Mouse (Mus musculus) heart, adult 18-20 months (tissue): ENCODE results near the gene Neurl3. TPM values are rescaled to one million over a fixed set of nuclear protein-coding genes. Genes with fewer than 3 reads are reported as not detected.

Source experiments
- DNase-seq, 2 experiments: peaks; one replicate each; pipeline ENCODE4 v3.0.0; 2021 to 2022; ENCODE audit warnings: mixed read lengths in 1 of 2
- total RNA-seq, 2 experiments: library from RNA; stranded (reverse); gene quantifications; 2 replicates each; pipeline ENCODE4 v1.2.3; 2021

Gene Neurl3
- total RNA-seq, 2 experiments from 2014 or later: 3.2 to 3.4 TPM

- DNase-seq: no peak
Measured at GRCm38 (mm10) chr1:36296466-36297149, 22.1 kb upstream of the Neurl3 start.

DNA sequence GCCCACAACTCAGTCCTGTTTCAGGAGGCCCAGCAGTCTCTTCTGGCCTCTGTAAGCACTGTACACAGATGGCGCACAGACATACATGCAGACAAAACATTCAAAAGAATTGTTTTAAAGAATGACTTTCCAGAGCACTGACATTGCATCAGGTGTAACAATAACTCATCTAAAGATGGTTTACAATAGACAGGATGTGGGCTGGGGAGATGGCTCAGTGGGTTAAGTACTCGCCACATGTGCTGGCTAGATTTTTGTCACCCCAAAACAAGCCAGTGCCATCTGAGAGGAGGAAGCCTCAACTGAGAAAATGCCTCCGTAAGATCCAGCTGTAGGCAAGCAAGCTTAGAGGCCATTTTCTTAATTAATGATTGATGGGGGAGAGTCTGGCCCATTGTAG is 19.9 kb upstream of the Neurl3 start:
- DNase-seq: no peak

DNA sequence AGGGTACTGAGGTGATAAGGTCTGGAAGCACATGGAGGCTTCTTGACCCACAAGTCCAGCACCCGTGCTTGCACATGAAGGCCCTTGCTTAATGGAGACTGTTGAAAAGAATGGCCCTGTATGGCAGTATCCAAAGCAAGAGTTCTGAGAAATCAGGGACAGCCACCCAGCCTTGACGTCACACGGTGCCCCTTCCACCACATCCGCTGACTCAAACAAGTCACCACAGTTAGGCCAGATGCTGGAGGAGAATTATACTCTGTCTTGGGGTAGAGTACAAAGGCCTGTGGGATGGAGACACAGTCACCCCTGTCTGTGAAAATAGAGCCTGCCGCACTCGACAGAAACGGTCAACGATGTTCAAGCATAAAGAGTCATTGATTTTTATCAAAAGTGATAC is 19.0 kb upstream of the Neurl3 start:
- DNase-seq: no peak

- DNase-seq: no peak
Measured at GRCm38 (mm10) chr1:36281849-36282248, 7.4 kb upstream of the Neurl3 start.

- no peak for DNase-seq
Measured at GRCm38 (mm10) chr1:36280938-36281337, 6.5 kb upstream of the Neurl3 start.

GRCm38 (mm10) chr1:36279202-36279601 is 4.7 kb upstream of the Neurl3 start:
- DNase-seq: peak; percentile 77 to 93

GRCm38 (mm10) chr1:36277267-36278060 is 3.0 kb upstream of the Neurl3 start:
- peak; percentile 84 to 93 for DNase-seq

DNA sequence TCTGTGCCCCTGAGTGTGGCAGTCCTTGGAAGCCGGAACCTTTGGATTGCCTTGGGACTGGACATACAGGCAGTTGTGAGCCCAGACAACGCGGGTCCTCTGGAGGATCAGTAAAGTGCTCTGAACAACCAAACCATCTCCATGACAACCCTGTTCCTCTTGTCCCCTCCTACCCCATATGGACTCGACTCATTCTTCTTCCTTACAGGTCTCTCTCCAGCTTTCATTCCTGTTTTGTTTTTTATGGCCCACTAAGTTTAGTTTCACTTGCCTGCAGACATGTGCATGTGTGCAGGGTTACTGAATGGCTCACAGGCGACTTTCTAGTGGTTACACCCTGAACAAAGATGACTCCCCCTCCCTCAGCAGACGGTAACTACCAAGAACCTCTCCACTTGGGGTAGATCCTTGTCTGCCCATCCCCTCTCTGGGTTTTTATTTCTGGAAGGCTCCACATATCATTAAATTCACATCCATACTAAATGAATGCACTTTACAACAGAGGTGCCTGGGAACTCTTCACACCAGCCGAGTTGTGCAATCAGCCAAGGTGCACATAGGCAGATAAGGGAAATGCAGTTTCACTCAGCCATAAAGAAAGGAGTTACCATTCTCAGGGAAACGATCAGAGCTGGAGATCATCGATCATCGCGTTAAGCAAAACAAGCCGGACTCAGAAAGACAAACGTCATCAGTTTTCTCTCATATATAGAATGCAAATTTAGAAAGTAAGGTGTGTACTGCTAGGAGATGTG is 1.3 kb upstream of the Neurl3 start:
- no peak for DNase-seq

DNA sequence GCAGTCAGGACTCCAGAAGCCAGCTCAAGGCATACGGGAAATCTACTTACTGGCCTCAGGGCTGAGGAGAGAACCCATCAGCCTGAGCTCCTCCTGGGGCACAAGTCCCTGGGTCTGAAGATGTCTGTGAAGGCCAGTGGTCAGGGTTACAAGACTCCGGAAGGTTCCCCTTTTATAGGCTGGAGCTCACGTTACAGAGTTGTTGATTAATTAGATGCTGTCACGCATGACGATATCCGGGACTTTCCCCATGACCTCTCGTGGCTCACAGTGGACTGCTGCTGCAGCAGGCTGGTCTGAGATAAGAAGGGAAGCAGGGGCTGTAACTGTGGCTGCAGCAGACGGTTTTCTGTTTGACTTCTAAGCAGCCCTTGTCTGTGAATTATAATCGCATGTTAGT is 1.2 kb downstream of the Neurl3 start:
- DNase-seq: peak; percentile 67 to 82

GRCm38 (mm10) chr1:36272546-36272945 is 1.9 kb downstream of the Neurl3 start:
- peak; percentile 51 to 68 for DNase-seq

- no peak for DNase-seq
Measured at GRCm38 (mm10) chr1:36271516-36272230, 2.8 kb downstream of the Neurl3 start.

GRCm38 (mm10) chr1:36270666-36271065 is 3.8 kb downstream of the Neurl3 start:
- DNase-seq: peak; percentile 60 to 70

DNA sequence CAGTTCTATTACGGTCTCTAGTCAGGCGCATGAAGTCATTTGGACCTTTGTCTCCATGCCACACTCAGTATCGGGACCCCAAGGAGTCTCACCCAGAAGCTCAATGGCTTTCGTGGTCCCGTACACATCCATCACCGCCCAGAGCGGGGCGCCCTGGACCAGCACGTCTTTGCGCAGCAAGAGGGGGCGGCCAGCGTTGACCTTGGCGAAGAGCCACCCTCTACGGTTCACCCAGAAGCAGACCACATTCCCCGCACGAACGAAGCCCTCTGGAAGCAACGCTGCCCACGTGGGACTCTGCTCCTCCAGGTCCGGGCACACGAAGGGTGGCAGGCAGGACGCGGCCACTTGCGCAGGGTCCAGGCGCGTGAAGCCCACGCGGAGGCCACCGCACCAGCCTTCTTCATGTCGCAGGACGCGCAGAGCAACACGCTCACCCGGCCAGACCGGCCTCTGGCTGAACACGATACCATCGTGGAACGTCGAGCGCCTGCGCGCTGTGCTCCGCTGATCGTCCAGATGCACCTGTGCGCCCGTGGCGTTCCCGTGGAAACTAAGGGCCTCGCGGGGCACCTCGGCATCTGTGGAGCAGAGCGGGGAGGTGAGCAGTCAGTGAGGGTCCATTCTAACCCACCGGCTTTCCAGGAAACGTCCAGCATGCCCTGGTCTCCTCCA is 5.2 kb downstream of the Neurl3 start:
- DNase-seq: no peak

GRCm38 (mm10) chr1:36267595-36267994 is 6.9 kb downstream of the Neurl3 start:
- no peak for DNase-seq

GRCm38 (mm10) chr1:36266293-36266692 is 8.2 kb downstream of the Neurl3 start:
- DNase-seq: no peak

- peak; percentile 79 to 91 for DNase-seq
Measured at GRCm38 (mm10) chr1:36263833-36264488, 10.5 kb downstream of the Neurl3 start.

DNA sequence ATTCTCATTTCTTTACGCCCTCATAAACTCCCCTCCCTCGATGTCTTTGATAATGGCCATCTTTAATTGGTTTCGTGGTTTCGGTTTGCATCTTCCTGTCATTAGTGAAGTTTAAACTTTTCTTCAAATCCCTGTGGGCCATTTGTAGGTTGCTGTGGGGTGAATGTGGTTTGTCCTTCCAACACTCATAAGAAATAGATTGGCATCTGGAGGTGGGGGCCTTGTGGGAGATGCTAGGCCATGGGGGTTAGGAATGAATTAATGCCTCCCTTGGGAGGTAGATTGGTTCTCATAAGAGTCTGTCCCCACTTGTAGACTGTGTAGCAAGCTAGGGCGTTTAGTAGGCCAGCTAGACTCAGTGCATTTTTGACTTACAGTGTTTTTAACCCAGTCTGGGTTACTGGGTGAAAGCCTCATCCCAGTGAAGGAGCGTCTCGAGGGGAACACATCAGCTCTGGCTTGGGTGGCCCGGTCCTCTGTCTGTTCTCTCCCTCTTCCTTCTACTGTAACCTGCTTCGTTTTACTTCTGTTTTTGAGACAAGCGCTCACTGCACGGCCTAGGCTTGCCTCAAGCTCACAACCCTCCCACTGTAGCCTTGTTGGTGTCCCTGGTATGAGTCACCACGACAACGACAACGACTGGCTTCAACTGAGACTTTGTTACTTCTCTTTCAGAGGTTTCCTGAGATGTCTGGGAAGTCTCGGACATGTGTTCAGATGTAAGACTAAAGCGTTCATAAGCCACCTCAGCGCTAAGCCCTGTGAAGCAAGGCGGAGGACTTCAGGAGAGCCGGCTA is 12.6 kb downstream of the Neurl3 start:
- DNase-seq: peak in 1 of 2 experiments; percentile 62

DNA sequence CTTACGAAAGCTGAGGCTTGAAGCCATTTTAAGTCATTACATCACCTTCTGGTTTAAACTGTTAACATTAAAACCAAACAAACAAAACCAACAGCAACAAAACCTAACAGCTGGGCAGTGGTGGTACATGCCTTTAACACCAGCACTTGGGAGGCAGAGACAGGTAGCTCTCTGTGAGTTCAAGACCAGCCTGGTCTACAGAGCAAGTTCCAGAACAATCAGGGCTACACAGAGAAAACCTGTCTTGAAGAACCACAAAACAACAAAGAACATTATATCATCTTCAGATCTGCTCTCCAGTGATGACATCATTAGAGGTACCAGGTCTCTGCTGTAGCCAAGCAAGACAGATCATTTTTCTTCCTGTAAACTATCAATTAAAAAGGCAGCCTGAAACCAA is 14.1 kb downstream of the Neurl3 start:
- no peak for DNase-seq

DNA sequence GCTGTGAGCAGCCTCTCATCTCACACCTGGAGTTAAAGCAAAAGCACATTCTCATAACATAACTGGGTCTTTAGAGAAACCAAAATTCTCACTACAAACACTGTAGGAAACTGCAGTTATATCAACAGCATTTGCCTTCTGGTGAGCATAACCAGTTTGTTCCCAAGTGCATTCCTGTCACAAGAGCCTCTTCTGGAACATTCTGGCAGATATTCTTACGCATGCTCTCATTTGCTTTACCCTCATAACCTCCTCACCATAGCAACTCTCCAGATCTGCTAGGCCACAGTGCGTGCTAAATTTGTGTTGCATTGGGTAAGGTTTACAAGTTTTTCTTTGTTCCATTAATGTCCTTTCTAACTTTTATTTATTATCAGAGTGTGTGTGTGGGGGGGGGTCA is 15.2 kb downstream of the Neurl3 start:
- no peak for DNase-seq

- DNase-seq: no peak
Measured at GRCm38 (mm10) chr1:36258631-36259030, 15.8 kb downstream of the Neurl3 start.
